Mouse (Mus musculus) limb, embryonic 14.5 days (tissue): ENCODE data around the gene Crybg2. TPM values are rescaled to one million over a fixed set of nuclear protein-coding genes. Genes with fewer than 3 reads are reported as not detected.
A peak's percentile ranks its signal among the peaks of the same experiment; 100 is the strongest.

Experiments used
- ATAC-seq: fragments of 200-750 bp; cut with Nextera tagmentation; 2 replicates; pipeline ENCODE4 v1.8.0; 2017; ENCODE audit warnings: low read depth, moderate number of reproducible peaks, moderate TSS enrichment; ENCODE audit not compliant: low FRiP score
- DNase-seq: peaks from one replicate; pipeline ENCODE4 v3.0.0-alpha.2; 2015; ENCODE audit warnings: low spot score
- H3K27ac ChIP-seq: fragments of 300-500 bp; sonication (generic); replicated peaks from 2 replicates; pipeline ENCODE4 v1.5.1; 2014; ENCODE audit warnings: low read depth, mild to moderate bottlenecking, low read length, moderate library complexity, mixed read lengths
- H3K27me3 ChIP-seq: fragments of 300-500 bp; sonication (generic); 2 replicates; pipeline ENCODE4 v1.6.1; 2014; ENCODE audit warnings: low read length, mixed read lengths; ENCODE audit not compliant: control insufficient read depth, insufficient read depth
- H3K36me3 ChIP-seq: fragments of 300-500 bp; sonication (generic); 2 replicates; pipeline ENCODE4 v1.6.1; 2014; ENCODE audit warnings: mild to moderate bottlenecking, low read length, moderate library complexity, mixed read lengths; ENCODE audit not compliant: control insufficient read depth, insufficient read depth
- H3K4me1 ChIP-seq: fragments of 300-500 bp; sonication (generic); 2 replicates; pipeline ENCODE4 v1.6.1; 2014; ENCODE audit warnings: antibody characterized with exemption, low read length, mixed read lengths; ENCODE audit not compliant: control insufficient read depth, insufficient read depth
- H3K4me2 ChIP-seq: fragments of 300-500 bp; sonication (generic); replicated peaks from 2 replicates; pipeline ENCODE4 v1.6.1; 2014; ENCODE audit warnings: low read depth, mild to moderate bottlenecking, low read length, moderate library complexity; ENCODE audit not compliant: severe bottlenecking
- H3K4me3 ChIP-seq: fragments of 300-500 bp; sonication (generic); replicated peaks from 2 replicates; pipeline ENCODE4 v1.5.1; 2014; ENCODE audit warnings: low read length
- H3K9ac ChIP-seq: fragments of 300-500 bp; sonication (generic); 2 replicates; pipeline ENCODE4 v1.6.1; 2014; ENCODE audit warnings: mild to moderate bottlenecking, low read depth, low read length, moderate library complexity; ENCODE audit not compliant: severe bottlenecking
- H3K9me3 ChIP-seq: fragments of 300-500 bp; sonication (generic); 2 replicates; pipeline ENCODE4 v1.6.1; 2016; ENCODE audit warnings: low read length; ENCODE audit not compliant: control insufficient read depth
- POLR2A ChIP-seq: fragments of 200-500 bp; IDR thresholded peaks from 2 replicates; pipeline ENCODE4 v1.8.0; 2012; ENCODE audit warnings: inconsistent platforms, mild to moderate bottlenecking, moderate library complexity, borderline replicate concordance; ENCODE audit not compliant: insufficient read depth, insufficient read length; ENCODE audit errors: extremely low read depth
- WGBS: fragments of 180-500 bp; shearing (Covaris S2); extraction: QIAGEN DNeasy Blood & Tissue Kit; methylation state at CpG from one replicate; pipeline ENCODE4 v1.1.7; 2014; 5-methylcytosine and 5-hydroxymethylcytosine counted together
- polyA plus RNA-seq, 2 experiments: library from polyadenylated mRNA; depleted of rRNA in 1 of 2; stranded (reverse) in 1 of 2; unstranded in 1 of 2; fragments of >200 nt; fragmentation: Nextera tagmentation in 1 of 2; extraction: Ambion mirVana in 1 of 2; gene quantifications; 2 replicates each; pipeline versions ENCODE4 v1.2.1 to v1.2.3; 2012 to 2014

The Crybg2 gene
- polyA plus RNA-seq, 2 experiments: 11.3 to 12.3 TPM

DNA sequence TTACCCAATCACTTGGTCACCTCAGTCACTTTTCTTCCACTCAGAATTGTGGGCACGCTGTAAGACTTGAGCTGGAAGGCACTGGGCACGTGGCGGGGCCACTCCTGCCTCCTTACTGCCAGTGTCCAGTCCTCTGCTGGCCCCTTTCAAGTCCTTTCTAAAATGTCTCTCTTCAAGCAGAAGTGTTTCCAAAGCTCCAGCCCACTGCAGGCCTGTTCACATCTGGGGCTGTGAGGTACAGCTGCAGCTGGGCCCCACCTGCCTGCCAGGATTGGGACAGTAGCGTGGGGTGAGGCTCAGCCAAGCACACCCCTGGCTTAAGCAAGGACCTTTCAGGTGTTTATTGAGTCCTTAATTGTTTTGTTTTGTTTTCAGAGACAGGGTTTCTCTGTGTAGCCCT, 53.4 kb downstream of the Crybg2 start:
- 82% methylated on average over 4 of the region's 4 CpGs for WGBS
- H3K9ac ChIP-seq: no peak overlapping the region
- no peak overlapping the region for H3K4me3 ChIP-seq
- H3K4me1 ChIP-seq: peaks cover 4% of the 10 kb centered on the region; the same call in 1 of the 2 replicates
- no peak overlapping the region for H3K27ac ChIP-seq
- no peak for DNase-seq
- H3K27me3 ChIP-seq: no peaks in the 10 kb centered on the region
- H3K4me2 ChIP-seq: no peak overlapping the region
- ATAC-seq: no peak
- no peaks in the 10 kb centered on the region for H3K9me3 ChIP-seq
- no peak for TF ChIP-seq POLR2A
- no peaks in the 10 kb centered on the region for H3K36me3 ChIP-seq

- 82% methylated on average over 16 of the region's 16 CpGs for WGBS
- no peaks in the 10 kb centered on the region for H3K27me3 ChIP-seq
- H3K9ac ChIP-seq: no peak overlapping the region
- H3K4me2 ChIP-seq: no peak overlapping the region
- DNase-seq (no peak), ATAC-seq (no peak)
- peaks cover 4% of the 10 kb centered on the region; the same call in 1 of the 2 replicates for H3K4me1 ChIP-seq
- no peaks in the 10 kb centered on the region for H3K36me3 ChIP-seq
- H3K4me3 ChIP-seq: no peak overlapping the region
- H3K27ac ChIP-seq: no peak overlapping the region
- H3K9me3 ChIP-seq: no peaks in the 10 kb centered on the region
- TF ChIP-seq POLR2A: no peak
These were observed 54.9 kb downstream of the Crybg2 start for GRCm38 (mm10) chr4:134115215-134116144.

DNA sequence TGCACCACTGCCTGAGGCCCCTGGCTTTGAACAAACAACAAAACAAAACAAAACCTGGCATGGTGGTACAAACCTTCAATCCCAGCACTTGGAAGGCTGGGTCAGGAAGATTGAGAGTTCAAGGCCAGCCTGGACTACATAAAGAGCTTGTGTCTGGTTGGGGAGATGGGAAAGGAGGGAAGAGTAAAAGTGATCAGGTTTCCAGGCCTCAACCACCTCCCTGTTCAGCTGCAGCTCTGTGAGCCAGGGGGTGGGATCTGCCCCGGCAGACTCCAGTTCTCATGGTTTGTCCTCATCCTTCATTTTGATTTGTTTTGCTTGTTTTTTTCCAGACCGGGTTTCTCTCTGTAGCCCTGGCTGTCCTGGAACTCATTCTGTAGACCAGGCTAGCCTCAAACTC, 55.9 kb downstream of the Crybg2 start:
- Histone ChIP-seq H3K4me3 (no peak overlapping the region), H3K36me3 (no peaks in the 10 kb centered on the region), H3K9me3 (no peaks in the 10 kb centered on the region), H3K27ac (no peak overlapping the region), H3K4me1 (peaks cover 4% of the 10 kb centered on the region; the same call in 1 of the 2 replicates), H3K9ac (no peak overlapping the region), H3K4me2 (no peak overlapping the region), H3K27me3 (no peaks in the 10 kb centered on the region)
- no peak for TF ChIP-seq POLR2A
- 80% methylated on average over 2 of the region's 2 CpGs for whole genome bisulfite sequencing
- DNase-seq: no peak
- ATAC-seq: no peak

GRCm38 (mm10) chr4:134117012-134117411, 56.4 kb downstream of the Crybg2 start:
- Histone ChIP-seq H3K4me3 (no peak overlapping the region), H3K9me3 (no peaks in the 10 kb centered on the region), H3K27me3 (no peaks in the 10 kb centered on the region), H3K27ac (no peak overlapping the region), H3K4me1 (peaks cover 4% of the 10 kb centered on the region; the same call in 1 of the 2 replicates), H3K9ac (no peak overlapping the region), H3K4me2 (no peak overlapping the region), H3K36me3 (no peaks in the 10 kb centered on the region)
- no peak for TF ChIP-seq POLR2A
- WGBS: 66% methylated on average over 8 of the region's 8 CpGs
- DNase-seq: no peak
- no peak for ATAC-seq

- 0 out of 2 replicates have a peak overlapping the region, but pooled peaks have one; percentile 13 for H3K27ac ChIP-seq
- DNase-seq (no peak), ATAC-seq (no peak)
- no peaks in the 10 kb centered on the region for H3K36me3 ChIP-seq
- WGBS: 59% methylated on average over 14 of the region's 14 CpGs
- H3K4me2 ChIP-seq: no peak overlapping the region
- H3K9ac ChIP-seq: no peak overlapping the region
- no peak overlapping the region for H3K4me3 ChIP-seq
- no peaks in the 10 kb centered on the region for H3K27me3 ChIP-seq
- TF ChIP-seq POLR2A: no peak
- H3K4me1 ChIP-seq: peaks cover 4% of the 10 kb centered on the region
- H3K9me3 ChIP-seq: no peaks in the 10 kb centered on the region
These were observed 57.6 kb downstream of the Crybg2 start for GRCm38 (mm10) chr4:134118126-134118800.
